Mouse (Mus musculus) ES-E14 (cell line): ENCODE measurements around the gene Fgf9. TPM values are rescaled to one million over a fixed set of nuclear protein-coding genes. Genes with fewer than 3 reads are reported as not detected.

Experiments used
- DNase-seq: peaks from one replicate; pipeline ENCODE4 v3.0.0-alpha.2; 2013; ENCODE audit warnings: low read depth, low spot score
- H3K27ac ChIP-seq: 2 replicates; pipeline ENCODE4 v1.5.1; 2012; ENCODE audit warnings: low read depth, mild to moderate bottlenecking, low read length, moderate library complexity, mixed read lengths; ENCODE audit not compliant: poor library complexity, insufficient read depth, severe bottlenecking
- H3K36me3 ChIP-seq: 2 replicates; pipeline ENCODE4 v1.6.1; 2012; ENCODE audit warnings: mild to moderate bottlenecking, low read length, moderate library complexity, mixed read lengths; ENCODE audit not compliant: control insufficient read depth, poor library complexity, insufficient read depth, severe bottlenecking
- H3K4me1 ChIP-seq, 2 experiments: fragments of 150-350 bp in 1 of 2; sonication (generic) in 1 of 2; 2 replicates each; pipeline ENCODE4 v1.6.1; 2012; ENCODE audit warnings: low read length in 2 of 2, mild to moderate bottlenecking in 1 of 2, mixed read lengths in 1 of 2; ENCODE audit not compliant: control insufficient read depth in 2 of 2, insufficient read depth in 2 of 2, poor library complexity in 1 of 2
- H3K4me3 ChIP-seq, 2 experiments: fragments of 150-350 bp in 1 of 2; sonication (generic) in 1 of 2; 2 replicates each; pipeline ENCODE4 v1.5.1; 2012; ENCODE audit warnings: low read length in 2 of 2, low read depth in 1 of 2, mild to moderate bottlenecking in 1 of 2, mixed read lengths in 1 of 2; ENCODE audit not compliant: insufficient read depth in 1 of 2, poor library complexity in 1 of 2, severe bottlenecking in 1 of 2
- H3K9ac ChIP-seq: 2 replicates; pipeline ENCODE4 v1.6.1; 2012; ENCODE audit warnings: low read depth, mild to moderate bottlenecking, low read length, mixed read lengths; ENCODE audit not compliant: poor library complexity, insufficient read depth, severe bottlenecking
- H3K9me3 ChIP-seq: fragments of 150-350 bp; sonication (generic); 2 replicates; pipeline ENCODE4 v1.6.1; 2012; ENCODE audit warnings: low read depth, mild to moderate bottlenecking, low read length; ENCODE audit not compliant: control insufficient read depth, insufficient read depth
- CHD2 ChIP-seq: IDR thresholded peaks from 2 replicates; pipeline ENCODE4 v1.6.1; 2014; ENCODE audit warnings: mild to moderate bottlenecking, low read depth, low read length, inconsistent platforms
- HCFC1 ChIP-seq: IDR thresholded peaks from 2 replicates; pipeline ENCODE4 v1.6.1; 2012; ENCODE audit warnings: low read length, inconsistent platforms, borderline replicate concordance; ENCODE audit not compliant: insufficient read depth
- MAFK ChIP-seq: IDR thresholded peaks from 2 replicates; pipeline ENCODE4 v1.6.1; 2014; ENCODE audit warnings: mild to moderate bottlenecking, low read depth, low read length, inconsistent platforms; ENCODE audit not compliant: insufficient read depth
- ZC3H11A ChIP-seq: IDR thresholded peaks from 2 replicates; pipeline ENCODE4 v1.6.1; 2012; ENCODE audit warnings: low read depth, mild to moderate bottlenecking, inconsistent platforms, low read length, borderline replicate concordance
- ZNF384 ChIP-seq: IDR thresholded peaks from 2 replicates; pipeline ENCODE4 v1.6.1; 2012; ENCODE audit warnings: low read depth, low read length, inconsistent platforms
- in situ Hi-C, 2 experiments: fragments of 600-800 bp; cut with MboI; formaldehyde crosslinking; loops; one replicate each; pipeline ENCODE4 v1.15.1; 2025; ENCODE audit warnings: low sequenced_read_pairs in 2 of 2, inconsistent platforms in 1 of 2; ENCODE audit not compliant: unreplicated experiment in 2 of 2
- total RNA-seq: library from RNA; depleted of rRNA; stranded (reverse); fragments of 300-350 nt; gene quantifications from 2 replicates; pipeline ENCODE4 v1.2.3, GENCODE M21; 2012

Fgf9 gene
- total RNA-seq, 1 experiment: not detected

- Histone ChIP-seq H3K9ac (no peak overlapping the region), H3K9me3 (no peaks in the 10 kb centered on the region), H3K4me3 (no peak overlapping the region), H3K36me3 (no peaks in the 10 kb centered on the region), H3K27ac (no peak overlapping the region), H3K4me1 (peaks cover 2 to 9% of the 10 kb centered on the region in 2 experiments; a peak in 3 of 4 replicates)
- in situ Hi-C loops: no loop called here
- TF ChIP-seq ZC3H11A (no peak), CHD2 (no peak), HCFC1 (no peak), ZNF384 (no peak), MAFK (no peak)
- peak; percentile 44 for DNase-seq
Measured at GRCm38 (mm10) chr14:58101298-58101697, 31.0 kb downstream of the Fgf9 start.

GRCm38 (mm10) chr14:58104266-58104665, 33.9 kb downstream of the Fgf9 start:
- Histone ChIP-seq H3K27ac (no peak overlapping the region; the same call in 1 of the 2 replicates), H3K36me3 (no peaks in the 10 kb centered on the region), H3K4me1 (peaks cover 2 to 9% of the 10 kb centered on the region in 2 experiments; a peak in 3 of 4 replicates), H3K9ac (no peak overlapping the region), H3K9me3 (no peaks in the 10 kb centered on the region), H3K4me3 (no peak overlapping the region)
- in situ Hi-C loops: no loop called here
- TF ChIP-seq CHD2: no peak
- no peak for TF ChIP-seq ZNF384
- no peak for TF ChIP-seq HCFC1
- no peak for TF ChIP-seq ZC3H11A
- no peak for TF ChIP-seq MAFK
- no peak for DNase-seq

- Histone ChIP-seq H3K27ac (no peak overlapping the region), H3K4me3 (no peak overlapping the region), H3K9ac (no peak overlapping the region), H3K4me1 (peaks cover 2 to 9% of the 10 kb centered on the region in 2 experiments; a peak in 3 of 4 replicates), H3K36me3 (no peaks in the 10 kb centered on the region), H3K9me3 (no peaks in the 10 kb centered on the region)
- TF ChIP-seq HCFC1: no peak
- no peak for TF ChIP-seq CHD2
- TF ChIP-seq ZC3H11A: no peak
- TF ChIP-seq ZNF384: no peak
- no peak for TF ChIP-seq MAFK
- in situ Hi-C loops: no loop called here
- no peak for DNase-seq
Measured at GRCm38 (mm10) chr14:58105596-58105995, 35.2 kb downstream of the Fgf9 start.

- TF ChIP-seq CHD2: no peak
- TF ChIP-seq MAFK: no peak
- no peak for TF ChIP-seq ZC3H11A
- TF ChIP-seq ZNF384: no peak
- no peak for TF ChIP-seq HCFC1
- H3K4me3 ChIP-seq: no peak overlapping the region
- peaks cover 0 to 5% of the 10 kb centered on the region in 2 experiments; a peak in 1 of 4 replicates for H3K4me1 ChIP-seq
- no peaks in the 10 kb centered on the region for H3K36me3 ChIP-seq
- H3K27ac ChIP-seq: no peak overlapping the region
- no peak overlapping the region for H3K9ac ChIP-seq
- H3K9me3 ChIP-seq: no peaks in the 10 kb centered on the region
- DNase-seq: no peak
- in situ Hi-C loops: no loop called here
Measured at GRCm38 (mm10) chr14:58109601-58110000, 39.3 kb downstream of the Fgf9 start.

- Histone ChIP-seq H3K36me3 (no peaks in the 10 kb centered on the region), H3K27ac (no peak overlapping the region), H3K9ac (no peak overlapping the region), H3K9me3 (no peaks in the 10 kb centered on the region), H3K4me1 (no peaks in the 10 kb centered on the region), H3K4me3 (no peak overlapping the region)
- no peak for TF ChIP-seq MAFK
- TF ChIP-seq ZC3H11A: no peak
- no peak for TF ChIP-seq HCFC1
- TF ChIP-seq ZNF384: no peak
- TF ChIP-seq CHD2: no peak
- DNase-seq: no peak
- in situ Hi-C loops: no loop called here
Measured at GRCm38 (mm10) chr14:58111562-58111961, 41.2 kb downstream of the Fgf9 start.
